Mouse (Mus musculus) kidney, adult 11 months (tissue): ENCODE data around the gene Dgkb.

Source experiments
- DNase-seq: peaks from one replicate; pipeline ENCODE4 v3.0.0; 2022

Dgkb gene

DNA sequence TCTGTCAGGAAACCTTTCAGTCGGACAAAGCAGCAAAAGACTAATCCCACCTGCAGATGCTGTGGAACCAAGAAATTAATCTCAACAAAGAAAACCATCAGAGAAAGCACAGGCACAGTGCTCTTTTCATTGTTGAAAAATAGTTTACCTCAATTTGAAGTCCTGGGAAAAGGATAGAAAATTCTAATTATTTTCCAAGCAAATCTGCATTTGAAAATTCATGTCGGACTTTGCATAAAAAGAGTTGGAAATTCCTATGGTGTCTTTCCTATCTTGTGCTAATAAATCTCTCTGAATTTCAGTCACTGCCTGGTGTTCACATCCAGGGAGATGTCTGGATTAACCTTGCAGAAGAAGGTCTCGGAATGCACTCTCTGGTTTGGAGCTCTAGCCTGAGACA lies at the start of gene Dgkb:
Gene Dgkb (plus strand): TSS at position 301 of the 400 bp plus-strand sequence.
- DNase-seq = no peak

- DNase-seq = no peak
These were observed 47.7 kb upstream of the Dgkb start for GRCm38 (mm10) chr12:37769844-37770243.

DNA sequence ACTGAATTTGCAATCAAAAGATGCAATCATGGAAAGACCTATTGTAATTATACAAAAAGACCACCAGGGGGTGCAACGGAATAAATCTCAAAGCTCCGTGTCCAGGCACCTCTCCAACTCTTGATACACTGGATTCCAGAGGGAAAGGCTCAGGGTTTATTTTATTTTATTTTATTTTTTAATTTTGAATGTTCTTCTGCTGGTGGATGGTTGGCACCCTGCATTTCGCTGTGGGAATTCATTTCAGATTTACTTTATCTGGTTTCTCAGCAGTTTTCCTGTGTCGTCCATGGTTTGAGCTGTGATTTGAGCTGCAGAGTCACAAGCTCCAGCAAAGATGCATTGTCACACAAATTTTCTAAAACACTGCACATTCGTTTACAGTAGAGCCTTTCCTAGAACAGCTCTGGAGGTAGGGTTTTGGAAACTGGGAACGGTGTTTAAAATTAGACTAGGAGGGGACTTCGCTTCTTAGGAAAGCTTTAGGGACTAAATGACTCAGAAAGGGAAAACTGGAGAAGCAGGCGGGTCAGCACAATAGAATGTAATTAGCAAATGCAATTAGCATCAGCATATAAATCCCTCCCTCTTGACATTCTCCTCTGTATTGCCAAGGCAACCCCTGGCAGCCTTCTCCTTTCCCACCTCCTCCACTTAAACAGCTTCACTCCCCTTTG lies 43.7 kb upstream of the Dgkb start:
- DNase-seq = no peak

DNA sequence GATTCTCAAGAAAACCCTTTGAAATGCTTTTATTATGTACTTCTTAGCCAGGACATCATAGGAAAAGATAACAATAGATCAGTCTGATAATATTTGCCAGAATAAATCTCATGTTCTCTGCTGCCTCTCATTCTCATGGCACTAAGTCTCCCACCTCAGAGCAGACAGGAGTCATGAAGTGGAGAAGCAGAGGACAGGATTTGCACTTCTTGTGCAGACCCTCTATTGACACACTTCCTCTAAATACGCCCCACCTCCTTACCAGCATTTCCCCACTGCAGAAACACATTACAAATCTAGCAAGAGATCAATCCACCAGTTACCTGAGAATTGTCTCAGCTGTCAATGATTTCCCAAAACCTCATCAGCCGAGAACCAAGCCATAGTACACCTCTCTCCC lies 42.9 kb upstream of the Dgkb start:
- no peak for DNase-seq

- DNase-seq = no peak
These were observed 21.1 kb upstream of the Dgkb start for GRCm38 (mm10) chr12:37796265-37796928.

DNA sequence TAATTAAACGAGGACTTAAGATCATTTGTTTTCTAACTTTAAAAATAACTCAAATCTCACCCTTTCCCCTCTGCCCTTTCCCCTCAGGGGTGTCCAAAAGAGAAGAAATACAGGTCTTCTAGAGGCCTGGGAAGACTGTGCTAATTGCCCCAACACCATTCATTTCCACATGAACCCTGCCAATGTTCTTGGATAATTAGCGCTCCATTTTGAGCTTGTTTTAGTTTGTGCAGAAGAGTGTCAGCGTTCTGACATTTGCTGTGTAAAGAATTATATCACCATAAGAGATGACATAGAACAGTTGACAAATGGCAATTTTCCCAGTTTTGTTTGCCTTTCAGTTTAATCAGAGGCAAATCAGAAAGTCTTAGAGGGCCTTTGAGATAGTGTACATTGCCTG lies 3.4 kb upstream of the Dgkb start:
- DNase-seq = no peak

- DNase-seq = no peak
These were observed 3.7 kb downstream of the Dgkb start for GRCm38 (mm10) chr12:37821052-37821810.

DNA sequence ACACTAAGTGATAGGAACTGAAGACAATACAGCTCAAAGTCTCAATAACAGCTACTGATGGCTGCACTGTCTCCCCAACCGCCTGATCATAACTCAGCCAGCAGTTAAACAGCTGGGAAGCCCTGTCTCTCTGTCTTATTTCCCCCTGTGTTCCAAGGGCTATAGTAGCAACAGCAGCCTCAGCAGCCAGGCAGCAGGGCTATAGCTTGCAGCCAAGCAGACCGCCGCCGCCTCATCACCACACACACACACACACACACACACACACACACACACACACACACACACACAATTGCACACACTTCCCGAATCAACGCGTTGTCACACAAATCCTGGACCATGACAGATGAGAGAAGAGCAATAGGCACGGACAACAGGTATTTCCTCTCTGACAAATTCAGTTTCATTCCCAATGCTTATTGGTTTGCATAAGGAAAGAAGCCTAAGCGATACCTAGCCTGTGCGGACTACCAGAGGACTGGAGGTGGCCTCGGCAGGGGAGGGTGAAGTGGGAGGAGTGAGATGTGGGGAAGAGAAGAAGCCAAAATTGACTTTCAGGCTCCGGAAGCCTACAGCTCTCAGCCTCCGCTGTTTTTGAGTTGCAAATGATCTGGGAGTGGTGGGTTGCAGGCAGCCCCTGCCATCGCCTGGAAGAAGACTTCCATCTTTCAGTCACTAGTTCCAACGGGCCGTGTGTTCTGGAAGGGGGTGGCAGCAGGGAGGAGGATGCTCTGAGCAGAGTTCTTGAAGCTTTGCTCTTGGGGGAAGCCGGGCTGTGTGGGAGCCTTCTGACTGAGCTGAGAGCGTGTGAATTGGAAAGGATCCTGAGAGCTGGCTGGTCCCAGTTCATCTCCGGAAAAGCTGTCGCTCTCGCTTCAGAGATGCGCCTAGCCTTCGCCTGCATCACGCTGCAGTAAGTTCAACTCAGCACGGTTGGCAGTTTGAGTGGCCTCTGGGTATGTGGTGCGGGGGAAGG lies 62.8 kb downstream of the Dgkb start:
- DNase-seq = no peak

DNA sequence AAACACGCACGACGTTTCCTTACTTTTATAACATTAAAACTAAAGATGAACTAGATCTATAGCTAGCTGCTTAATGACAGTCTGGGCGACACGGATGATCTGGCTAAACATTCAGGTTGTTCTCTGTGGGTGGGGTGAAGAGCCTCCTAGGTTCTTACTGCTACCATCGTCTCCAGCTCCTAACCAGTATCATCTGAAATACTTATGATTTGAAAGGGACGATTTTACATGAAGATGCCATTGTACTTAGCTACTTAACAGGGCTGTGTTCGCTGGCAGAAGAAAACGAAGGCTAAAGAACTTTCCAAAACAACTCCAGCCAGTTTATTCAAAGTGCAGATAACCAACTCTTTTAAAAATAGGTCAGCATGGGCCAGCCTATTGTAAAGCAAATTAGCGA lies 63.9 kb downstream of the Dgkb start:
- DNase-seq = no peak

DNA sequence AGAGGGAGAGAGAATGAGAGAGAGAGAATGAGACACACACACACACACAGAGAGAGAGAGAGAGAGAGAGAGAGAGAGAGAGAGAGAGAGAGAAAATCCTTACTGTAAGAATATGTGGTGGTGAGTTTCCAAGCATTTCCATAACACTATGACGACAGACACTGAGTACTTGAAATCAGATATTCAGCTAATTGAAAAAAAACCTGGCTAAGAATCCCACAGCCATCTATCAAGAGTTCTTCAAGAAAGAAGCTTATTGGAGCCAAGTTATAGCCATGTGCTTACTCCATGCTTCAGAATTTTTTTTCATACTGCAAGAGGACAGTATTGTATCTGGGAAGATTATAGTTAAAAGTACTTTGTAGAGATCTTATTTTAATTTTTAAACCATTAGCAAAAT lies 65.3 kb downstream of the Dgkb start:
- no peak for DNase-seq

GRCm38 (mm10) chr12:37883781-37884180 lies 66.3 kb downstream of the Dgkb start:
- DNase-seq = no peak

DNA sequence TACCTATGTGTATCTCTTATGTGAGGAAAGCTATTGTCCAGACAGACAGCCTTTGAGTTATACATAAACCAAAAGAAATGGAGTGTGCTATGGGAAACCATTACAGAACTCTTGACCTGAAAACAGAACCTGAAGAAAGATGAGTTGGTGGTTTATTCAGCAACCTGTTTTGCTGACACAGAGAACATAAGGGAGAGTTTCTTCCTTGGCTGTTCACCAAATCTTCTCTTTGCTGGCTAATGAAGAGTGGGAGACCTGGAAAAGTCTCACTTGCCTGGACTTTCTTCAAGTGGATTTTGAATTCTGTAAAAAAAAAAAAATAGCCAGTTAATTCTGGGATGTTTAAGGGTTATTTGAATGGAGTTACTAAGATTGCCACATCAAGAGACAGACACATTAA lies 71.1 kb downstream of the Dgkb start:
- peak; percentile 7 for DNase-seq

- DNase-seq = no peak
These were observed 71.9 kb downstream of the Dgkb start for GRCm38 (mm10) chr12:37889431-37889830.

DNA sequence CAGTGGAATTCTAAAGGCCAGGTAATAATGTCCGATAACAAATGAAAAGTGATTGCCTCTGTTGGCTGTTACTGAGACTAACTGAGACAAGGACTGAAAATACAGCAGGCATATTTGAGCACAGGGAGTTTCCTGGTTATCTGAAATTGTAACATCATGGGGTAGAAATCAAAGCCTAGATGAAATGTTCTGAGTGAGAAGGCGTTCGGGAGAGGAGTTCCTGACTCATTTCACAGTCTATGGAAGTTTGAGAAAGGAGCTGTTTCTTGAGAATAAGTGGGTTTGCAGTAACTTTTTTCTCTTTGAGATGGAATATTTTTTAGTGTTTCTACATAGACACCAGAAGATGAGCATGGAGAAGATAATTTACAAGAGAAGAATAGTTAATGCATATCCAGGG lies 73.8 kb downstream of the Dgkb start:
- DNase-seq = no peak

DNA sequence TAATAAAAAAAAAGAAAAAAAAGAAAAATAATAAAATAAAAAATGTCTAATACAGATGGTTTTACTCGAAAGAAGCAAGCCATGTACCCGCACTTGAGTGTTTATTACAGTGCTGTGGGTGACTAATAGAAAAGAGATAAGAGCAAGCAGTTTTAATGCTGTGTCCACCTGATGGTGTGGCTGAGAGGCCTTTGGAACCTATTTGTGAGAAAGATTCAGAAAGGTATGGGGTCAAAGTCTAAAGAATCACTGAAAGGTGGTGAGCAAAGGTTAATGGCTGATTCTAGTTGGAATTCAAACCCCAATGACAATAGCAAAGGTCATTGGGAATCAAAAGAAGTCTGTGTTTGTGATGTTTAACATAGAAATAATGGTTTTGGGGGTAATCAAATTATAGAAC lies 124.6 kb downstream of the Dgkb start:
- no peak for DNase-seq

DNA sequence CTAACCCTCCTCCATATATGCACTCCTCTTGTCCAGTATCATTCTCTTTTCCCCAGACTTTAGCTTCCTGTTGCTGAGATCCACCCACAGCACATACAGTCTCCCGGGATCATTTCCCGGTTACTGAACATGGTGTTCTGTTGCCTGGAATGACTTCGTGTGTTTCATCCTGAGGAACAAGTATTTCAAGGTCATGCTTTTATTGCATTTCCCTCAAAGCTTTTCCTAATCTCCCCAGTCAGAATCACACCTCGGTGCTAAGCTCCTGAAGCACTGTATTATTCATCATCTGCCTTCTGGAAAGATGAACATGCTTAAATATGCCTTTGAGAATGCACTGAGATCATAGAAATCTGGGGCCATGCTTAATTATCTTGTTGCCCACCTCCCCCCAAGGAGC lies 138.7 kb downstream of the Dgkb start:
- no peak for DNase-seq

GRCm38 (mm10) chr12:37971482-37971881 lies 154.0 kb downstream of the Dgkb start:
- no peak for DNase-seq

DNA sequence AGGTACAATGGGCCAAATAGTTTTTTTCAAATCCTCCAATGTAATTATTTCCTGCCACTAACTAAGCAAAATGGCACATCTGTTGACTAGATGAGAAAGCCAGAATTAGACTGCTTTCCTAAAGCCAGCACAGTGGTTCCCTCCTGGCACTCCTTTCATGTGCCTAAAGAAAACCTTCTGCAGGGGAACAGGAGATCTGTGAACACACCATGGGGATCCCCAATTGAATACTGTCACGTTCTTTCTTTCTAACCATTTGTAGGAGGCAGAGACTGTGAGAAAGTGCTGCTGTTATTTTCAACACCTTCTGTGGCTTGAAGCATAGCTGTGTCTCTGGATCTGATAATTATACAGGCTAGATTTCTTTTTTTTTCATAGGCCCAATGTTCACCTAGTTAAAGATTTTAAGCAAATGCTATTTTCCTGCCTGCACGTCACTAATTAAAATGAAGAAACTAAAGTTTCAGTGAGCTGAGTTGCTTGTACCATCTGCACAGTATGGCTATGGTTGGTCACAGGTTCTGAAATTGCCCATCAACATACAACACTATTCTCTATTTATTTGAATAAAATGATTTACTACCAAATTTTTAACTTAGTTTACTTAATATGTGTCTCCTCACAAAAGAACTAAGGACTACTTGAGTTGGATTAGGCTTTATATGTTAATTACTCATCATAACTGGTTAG lies 161.1 kb downstream of the Dgkb start:
- no peak for DNase-seq

- DNase-seq = no peak
These were observed 167.8 kb downstream of the Dgkb start for GRCm38 (mm10) chr12:37985352-37985751.

DNA sequence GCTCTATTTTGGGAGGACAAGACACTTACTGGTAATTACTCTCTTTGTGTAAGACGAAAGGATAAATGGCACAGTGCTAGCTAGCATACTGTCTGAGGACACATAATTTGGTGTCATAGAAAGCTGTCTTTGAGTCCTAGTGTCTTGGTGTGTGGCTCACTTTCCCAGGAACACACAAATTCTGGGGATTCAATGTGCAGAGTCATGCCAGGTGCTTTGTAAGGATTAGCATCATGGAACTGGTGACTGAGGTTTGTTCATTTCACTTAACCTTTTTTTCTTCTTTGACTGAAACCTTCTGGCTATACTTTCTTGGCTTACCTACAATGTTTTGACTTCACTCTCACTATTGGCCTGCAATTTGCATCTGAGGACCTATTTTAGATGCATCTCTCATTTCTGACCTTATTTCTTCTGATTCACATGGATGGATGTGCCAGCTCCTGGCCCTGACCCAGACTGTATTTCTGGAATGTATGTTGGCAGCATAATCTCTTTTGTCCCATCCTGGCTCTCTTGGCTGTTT lies 170.6 kb downstream of the Dgkb start:
- no peak for DNase-seq

- DNase-seq = no peak
These were observed 175.7 kb downstream of the Dgkb start for GRCm38 (mm10) chr12:37993221-37993620.

DNA sequence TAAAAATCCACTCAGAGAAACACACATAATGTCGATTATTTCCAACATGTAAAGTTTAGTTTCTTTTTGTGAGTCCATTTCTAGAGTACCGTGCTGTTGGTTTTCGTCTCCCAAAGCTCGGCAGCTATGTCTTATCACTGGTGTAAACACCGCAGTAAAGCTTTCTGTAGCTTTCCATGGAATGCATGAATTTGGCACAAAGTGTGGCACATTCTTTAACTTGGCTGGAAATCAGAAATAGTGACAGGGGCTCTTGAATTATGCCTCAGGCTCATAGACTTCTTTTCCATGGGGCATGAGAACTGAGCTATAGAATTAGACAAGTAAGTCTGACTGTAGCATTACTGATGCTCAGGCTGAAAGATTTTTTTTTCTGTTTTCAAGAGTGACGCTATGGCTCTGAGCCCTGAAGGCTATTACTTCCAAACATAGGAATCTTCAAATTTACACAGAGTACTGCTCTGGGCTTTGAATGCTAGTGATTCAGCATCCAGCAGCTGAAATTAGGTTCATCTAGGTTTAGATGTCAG lies 179.0 kb downstream of the Dgkb start:
- no peak for DNase-seq
